Mouse (Mus musculus) heart, embryonic 13.5 days (tissue): ENCODE measurements around the gene Sdk2. TPM values are rescaled to one million over a fixed set of nuclear protein-coding genes. Genes with fewer than 3 reads are reported as not detected.

Source experiments
- ATAC-seq: fragments of 200-750 bp; cut with Nextera tagmentation; 2 replicates; pipeline ENCODE4 v1.8.0; 2017; ENCODE audit warnings: moderate TSS enrichment; ENCODE audit not compliant: insufficient number of reproducible peaks, low FRiP score, low TSS enrichment; ENCODE audit errors: extremely low read depth
- H3K27ac ChIP-seq: fragments of 300-500 bp; sonication (generic); replicated peaks from 2 replicates; pipeline ENCODE4 v1.5.1; 2015; ENCODE audit warnings: moderate library complexity, mild to moderate bottlenecking, inconsistent platforms
- H3K27me3 ChIP-seq: fragments of 300-500 bp; sonication (generic); replicated peaks from 2 replicates; pipeline ENCODE4 v1.6.1; 2015; ENCODE audit warnings: mild to moderate bottlenecking, inconsistent platforms
- H3K36me3 ChIP-seq: fragments of 300-500 bp; sonication (generic); 2 replicates; pipeline ENCODE4 v1.6.1; 2015; ENCODE audit warnings: mild to moderate bottlenecking, inconsistent platforms
- H3K4me1 ChIP-seq: fragments of 300-500 bp; sonication (generic); 2 replicates; pipeline ENCODE4 v1.6.1; 2015; ENCODE audit warnings: inconsistent platforms
- H3K4me2 ChIP-seq: fragments of 300-500 bp; sonication (generic); 2 replicates; pipeline ENCODE4 v1.6.1; 2015; ENCODE audit warnings: inconsistent platforms, mild to moderate bottlenecking, moderate library complexity
- H3K4me3 ChIP-seq: fragments of 300-500 bp; sonication (generic); 2 replicates; pipeline ENCODE4 v1.5.1; 2015; ENCODE audit warnings: moderate library complexity, mild to moderate bottlenecking, inconsistent platforms
- H3K9ac ChIP-seq: fragments of 300-500 bp; sonication (generic); 2 replicates; pipeline ENCODE4 v1.6.1; 2015; ENCODE audit warnings: inconsistent platforms, mild to moderate bottlenecking, moderate library complexity
- H3K9me3 ChIP-seq: fragments of 300-500 bp; sonication (generic); 2 replicates; pipeline ENCODE4 v1.6.1; 2016; ENCODE audit warnings: inconsistent platforms
- WGBS: fragments of 180-500 bp; shearing (Covaris S2); methylation state at CpG from one replicate; pipeline ENCODE4 v1.1.7; 2015; ENCODE audit warnings: mixed read lengths; 5-methylcytosine and 5-hydroxymethylcytosine counted together
- polyA plus RNA-seq: library from polyadenylated mRNA; unstranded; fragments of >200 nt; fragmentation: Nextera tagmentation; extraction: Ambion mirVana; gene quantifications from 2 replicates; pipeline ENCODE4 v1.2.1, GENCODE M21; 2015

Gene Sdk2
- polyA plus RNA-seq, 1 experiment from 2014 or later, result 1.9 TPM

DNA sequence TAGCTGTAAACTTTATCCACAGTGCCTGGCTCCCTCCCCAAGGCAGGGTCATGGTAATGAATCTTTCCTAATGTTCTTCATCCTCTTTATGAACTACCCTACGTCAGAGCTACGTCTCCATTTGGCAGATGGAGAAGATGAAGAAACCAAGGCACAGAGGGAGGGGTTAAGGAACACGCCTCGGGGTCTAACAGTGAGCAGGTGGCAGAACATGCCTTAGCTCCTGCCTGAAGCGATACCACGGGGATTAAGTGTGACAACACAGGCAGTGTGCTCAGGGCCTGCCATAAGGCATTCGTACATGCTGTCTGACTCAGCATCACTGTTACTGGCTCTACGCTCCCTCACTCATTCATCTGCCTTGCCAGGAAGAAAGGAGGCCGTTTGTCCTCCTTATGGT lies 138.6 kb downstream of the Sdk2 start:
- H3K4me2 ChIP-seq, result no peak overlapping the region
- H3K4me3 ChIP-seq, result no peak overlapping the region
- no peak overlapping the region for H3K9ac ChIP-seq
- H3K27ac ChIP-seq, result no peak overlapping the region
- H3K4me1 ChIP-seq, result peaks cover 12% of the 10 kb centered on the region; the same call in 1 of the 2 replicates
- 82% methylated on average over 9 of the region's 9 CpGs for WGBS
- no peaks in the 10 kb centered on the region for H3K36me3 ChIP-seq
- no peaks in the 10 kb centered on the region for H3K27me3 ChIP-seq
- no peak for ATAC-seq
- no peaks in the 10 kb centered on the region for H3K9me3 ChIP-seq

DNA sequence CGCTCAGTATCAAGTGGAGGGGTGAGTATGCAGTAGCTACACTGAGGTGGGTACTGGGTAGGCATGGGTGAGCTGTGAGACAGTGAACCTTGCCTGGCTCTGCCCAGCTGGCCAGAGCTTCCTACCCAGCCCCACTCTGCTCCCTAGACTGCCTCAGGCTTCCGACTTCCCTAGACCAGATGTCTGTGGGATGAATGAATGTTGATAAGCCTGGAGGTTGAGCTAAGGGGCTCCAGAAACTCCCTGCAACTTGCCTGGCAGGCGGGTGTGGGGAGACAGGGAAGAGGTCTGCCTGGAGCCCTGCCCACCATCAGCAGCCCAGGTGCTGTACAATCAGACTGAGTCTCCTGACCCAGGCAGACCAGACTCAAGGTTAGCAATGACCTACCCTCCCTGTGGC lies 139.0 kb downstream of the Sdk2 start:
- WGBS, result 41% methylated on average over 3 of the region's 3 CpGs

DNA sequence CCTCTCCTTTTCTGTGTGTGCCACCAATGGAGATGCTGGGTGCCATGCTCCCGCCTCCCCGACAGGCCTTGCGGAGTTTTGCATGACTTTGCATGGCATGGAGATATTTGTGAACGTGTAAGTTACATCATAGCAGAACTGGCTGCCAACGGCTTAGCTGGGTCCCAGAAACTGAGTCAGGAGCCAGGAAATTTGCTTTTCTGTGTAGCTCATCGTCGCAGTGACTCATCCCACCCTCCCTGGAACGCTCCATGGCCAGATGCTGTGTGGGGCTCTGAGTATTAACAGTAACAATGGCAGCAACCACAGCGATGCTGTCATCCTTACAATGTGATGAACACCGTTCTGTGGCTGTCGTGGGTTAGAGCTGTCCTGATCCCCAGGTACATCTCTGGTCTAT lies 139.6 kb downstream of the Sdk2 start:
- ATAC-seq, result no peak
- 75% methylated on average over 11 of the region's 11 CpGs for WGBS

More for the DNA sequence above, 139.0 kb downstream of the Sdk2 start:
- Histone ChIP-seq H3K9ac (no peak overlapping the region), H3K27ac (no peak overlapping the region), H3K4me3 (no peak overlapping the region), H3K27me3 (no peaks in the 10 kb centered on the region), H3K4me1 (peaks cover 12% of the 10 kb centered on the region; the same call in 1 of the 2 replicates), H3K9me3 (no peaks in the 10 kb centered on the region), H3K4me2 (no peak overlapping the region), H3K36me3 (no peaks in the 10 kb centered on the region)
- no peak for ATAC-seq

DNA sequence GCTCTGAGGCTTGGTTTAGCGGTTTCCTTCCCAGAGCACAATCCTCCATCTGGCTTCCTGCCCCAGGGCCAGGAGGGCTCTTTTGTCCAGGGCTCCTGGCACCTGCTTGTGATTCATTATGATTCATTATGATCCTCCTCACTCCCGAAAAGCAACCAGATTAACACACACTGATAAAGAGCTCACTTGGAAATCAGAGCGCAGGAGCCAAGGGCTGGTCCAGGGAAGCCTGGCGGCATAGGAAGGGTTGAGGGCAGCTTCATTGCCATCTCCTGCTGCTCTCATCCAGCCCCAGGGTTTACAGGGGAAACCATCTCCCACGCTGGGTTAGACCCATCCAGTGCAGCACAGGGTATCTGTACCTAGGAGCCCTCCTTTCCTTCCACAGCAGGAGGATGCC lies 143.7 kb downstream of the Sdk2 start:
- Histone ChIP-seq H3K4me2 (no peak overlapping the region), H3K27me3 (no peaks in the 10 kb centered on the region), H3K36me3 (no peaks in the 10 kb centered on the region), H3K9me3 (0 out of 2 replicates have a peak, but pooled peaks cover 7% of the 10 kb centered on the region), H3K4me3 (no peak overlapping the region), H3K4me1 (peaks cover 7% of the 10 kb centered on the region; the same call in 1 of the 2 replicates), H3K9ac (no peak overlapping the region), H3K27ac (no peak overlapping the region)
- no peak for ATAC-seq
- WGBS, result 64% methylated on average over 5 of the region's 5 CpGs

More for the DNA sequence above, 139.6 kb downstream of the Sdk2 start:
- H3K27me3 ChIP-seq, result no peaks in the 10 kb centered on the region
- H3K36me3 ChIP-seq, result no peaks in the 10 kb centered on the region
- no peak overlapping the region for H3K4me2 ChIP-seq
- H3K9me3 ChIP-seq, result no peaks in the 10 kb centered on the region
- H3K4me1 ChIP-seq, result peaks cover 12% of the 10 kb centered on the region; the same call in 1 of the 2 replicates
- no peak overlapping the region for H3K4me3 ChIP-seq
- no peak overlapping the region for H3K9ac ChIP-seq
- H3K27ac ChIP-seq, result no peak overlapping the region

DNA sequence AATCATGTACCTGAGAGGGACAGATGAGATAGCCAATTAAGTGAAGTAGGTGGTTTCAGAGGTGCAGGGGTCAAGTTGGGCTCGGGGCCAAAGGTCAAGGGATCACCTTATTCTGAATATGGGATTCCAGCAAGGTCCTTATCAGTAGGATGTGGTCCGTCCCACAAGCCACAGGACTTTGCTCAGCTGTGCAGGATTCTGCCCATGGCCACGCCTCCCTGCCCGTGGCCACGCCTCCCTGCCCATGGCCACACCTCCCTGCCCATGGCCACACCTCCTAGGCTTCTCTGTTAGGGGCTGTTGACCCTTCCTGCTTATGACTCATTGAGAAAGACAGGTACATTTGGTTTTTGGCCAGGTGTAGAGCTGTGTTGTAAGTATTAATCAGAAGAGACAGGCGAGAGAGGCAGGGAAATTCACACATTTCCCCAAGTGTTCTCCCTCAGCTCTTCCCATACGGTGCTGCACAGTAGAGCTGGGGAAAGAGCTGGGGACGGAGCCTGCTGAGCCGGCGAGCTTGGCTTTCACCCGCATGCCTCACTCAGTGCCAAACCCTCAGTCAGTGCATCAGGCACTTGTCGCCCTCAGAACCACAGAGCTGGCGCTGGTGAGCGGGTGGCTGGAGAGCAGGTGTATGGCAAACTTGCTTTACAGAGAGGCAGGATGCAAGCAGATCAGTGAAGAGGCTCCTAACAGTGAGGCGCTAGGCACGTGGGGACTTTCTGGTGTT lies 163.6 kb downstream of the Sdk2 start:
- H3K4me1 ChIP-seq, result peaks cover 5% of the 10 kb centered on the region
- H3K36me3 ChIP-seq, result no peaks in the 10 kb centered on the region
- no peak overlapping the region for H3K9ac ChIP-seq
- WGBS, result 72% methylated on average over 16 of the region's 16 CpGs
- no peak overlapping the region for H3K4me3 ChIP-seq
- no peak overlapping the region for H3K27ac ChIP-seq
- no peaks in the 10 kb centered on the region for H3K9me3 ChIP-seq
- H3K4me2 ChIP-seq, result no peak overlapping the region
- no peak for ATAC-seq
- H3K27me3 ChIP-seq, result no peaks in the 10 kb centered on the region

DNA sequence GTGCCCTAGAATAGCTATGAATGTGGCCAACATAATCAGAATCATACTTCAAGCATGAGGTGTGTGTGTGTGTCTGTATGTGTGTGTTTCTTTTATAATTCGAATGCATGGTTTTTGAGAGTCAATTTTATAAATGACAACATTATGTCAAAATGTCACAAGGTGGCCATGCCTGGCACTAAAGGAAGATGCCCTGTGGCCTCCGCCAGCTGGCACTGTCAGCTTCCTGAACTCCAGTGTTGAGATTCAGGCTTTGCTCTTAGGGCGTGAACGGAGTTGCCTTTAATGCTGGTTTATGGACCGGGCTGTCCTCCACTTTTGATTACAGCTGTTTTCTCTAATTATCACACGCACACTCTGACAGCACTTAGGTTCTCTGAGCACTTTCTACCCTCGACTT lies 164.9 kb downstream of the Sdk2 start:
- no peak overlapping the region for H3K27ac ChIP-seq
- H3K27me3 ChIP-seq, result no peaks in the 10 kb centered on the region
- no peak overlapping the region for H3K9ac ChIP-seq
- no peaks in the 10 kb centered on the region for H3K9me3 ChIP-seq
- no peaks in the 10 kb centered on the region for H3K36me3 ChIP-seq
- no peak overlapping the region for H3K4me3 ChIP-seq
- H3K4me1 ChIP-seq, result peaks cover 5% of the 10 kb centered on the region
- no peak overlapping the region for H3K4me2 ChIP-seq
- ATAC-seq, result no peak
- WGBS, result 84% methylated on average over 7 of the region's 7 CpGs

DNA sequence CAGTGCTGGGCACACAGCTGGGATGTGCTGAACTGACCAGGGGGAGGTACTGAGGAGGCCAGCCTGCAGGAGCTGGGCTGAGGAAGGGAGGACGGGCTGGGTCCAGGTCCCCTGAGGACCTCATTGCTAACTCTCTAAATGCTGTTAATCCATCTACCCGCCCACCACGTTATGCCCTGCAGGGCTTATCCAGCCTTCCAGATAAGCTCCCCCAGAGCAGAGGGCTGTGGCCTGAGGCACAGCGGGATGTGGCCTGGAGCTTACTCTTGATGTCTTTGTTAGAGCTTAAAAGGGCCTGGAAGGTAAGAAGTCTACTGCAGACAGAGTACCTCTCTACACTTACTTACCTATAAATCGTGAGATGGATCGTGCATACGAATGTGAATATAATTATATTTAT lies 168.2 kb downstream of the Sdk2 start:
- Histone ChIP-seq H3K4me2 (no peak overlapping the region), H3K4me3 (no peak overlapping the region), H3K4me1 (peaks cover 5% of the 10 kb centered on the region), H3K27me3 (no peaks in the 10 kb centered on the region), H3K27ac (no peak overlapping the region), H3K9me3 (no peaks in the 10 kb centered on the region), H3K9ac (no peak overlapping the region), H3K36me3 (no peaks in the 10 kb centered on the region)
- WGBS, result 35% methylated on average over 7 of the region's 7 CpGs
- no peak for ATAC-seq

DNA sequence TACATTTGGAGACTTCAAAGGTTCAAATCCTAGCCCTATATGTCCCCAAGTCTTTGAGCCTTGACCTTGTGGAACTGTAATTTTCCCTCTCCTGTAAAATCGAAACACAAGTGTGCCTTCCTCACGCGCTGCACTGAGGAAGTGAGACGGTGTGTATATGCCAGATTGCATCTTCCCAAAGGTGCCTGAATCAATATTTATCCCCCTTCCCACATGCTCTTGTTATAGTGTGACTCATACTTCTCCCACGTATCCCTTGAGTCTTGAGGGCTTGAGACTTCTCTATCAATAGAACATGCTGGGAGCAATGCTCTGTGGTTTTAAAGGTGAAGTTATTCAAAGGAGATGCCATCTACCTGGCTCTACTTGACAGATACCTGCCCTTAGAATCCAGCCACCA lies 170.8 kb downstream of the Sdk2 start:
- 82% methylated on average over 5 of the region's 5 CpGs for WGBS
- H3K27me3 ChIP-seq, result no peaks in the 10 kb centered on the region
- ATAC-seq, result no peak
- H3K9me3 ChIP-seq, result no peaks in the 10 kb centered on the region
- H3K4me2 ChIP-seq, result no peak overlapping the region
- peaks cover 5% of the 10 kb centered on the region for H3K4me1 ChIP-seq
- no peak overlapping the region for H3K9ac ChIP-seq
- no peak overlapping the region for H3K27ac ChIP-seq
- H3K36me3 ChIP-seq, result no peaks in the 10 kb centered on the region
- H3K4me3 ChIP-seq, result no peak overlapping the region

DNA sequence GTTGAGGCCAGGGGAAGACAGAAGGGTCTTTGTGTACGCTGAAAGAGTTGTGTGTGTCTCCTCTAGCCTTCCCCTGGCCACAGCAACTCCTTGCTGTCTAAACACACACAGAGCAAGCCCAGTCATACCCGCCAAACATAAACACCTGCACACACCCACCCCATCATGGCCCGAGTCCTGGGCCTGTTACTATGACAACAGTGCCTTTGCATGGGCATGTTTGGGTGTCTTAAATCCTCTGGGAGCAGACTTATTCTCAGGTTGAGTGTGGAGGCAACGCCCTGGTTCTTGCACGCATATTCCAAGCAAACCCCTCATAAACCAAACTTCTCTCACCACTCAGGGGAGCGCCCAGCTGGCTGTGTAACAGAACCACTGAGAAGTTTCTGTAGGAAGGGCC lies 173.9 kb downstream of the Sdk2 start:
- Histone ChIP-seq H3K4me2 (no peak overlapping the region), H3K4me3 (no peak overlapping the region), H3K9ac (no peak overlapping the region), H3K36me3 (no peaks in the 10 kb centered on the region), H3K27ac (no peak overlapping the region), H3K9me3 (no peaks in the 10 kb centered on the region), H3K27me3 (no peaks in the 10 kb centered on the region), H3K4me1 (no peaks in the 10 kb centered on the region)
- no peak for ATAC-seq
- 80% methylated on average over 6 of the region's 6 CpGs for WGBS

DNA sequence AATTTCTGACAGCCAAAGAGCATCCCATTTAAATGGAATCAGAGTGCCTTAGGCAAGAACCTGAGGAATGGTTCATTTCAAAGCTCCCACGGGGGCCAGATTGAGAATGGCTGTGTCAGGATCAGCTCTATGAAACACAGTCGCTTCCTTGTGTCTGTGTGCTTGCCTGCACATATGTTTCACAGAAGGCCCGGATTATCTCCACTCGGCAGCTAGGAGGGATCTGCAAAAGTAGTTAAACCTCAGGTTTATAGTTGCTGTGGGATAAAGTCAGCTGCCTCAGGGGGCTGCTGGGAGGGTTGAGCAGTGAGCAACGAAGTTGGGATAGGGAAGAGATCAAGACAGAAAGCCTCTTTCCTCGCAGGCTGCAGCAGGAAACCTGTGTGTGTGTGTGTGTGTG lies 174.8 kb downstream of the Sdk2 start:
- Histone ChIP-seq H3K27me3 (no peaks in the 10 kb centered on the region), H3K27ac (no peak overlapping the region), H3K9me3 (no peaks in the 10 kb centered on the region), H3K4me1 (no peaks in the 10 kb centered on the region), H3K36me3 (no peaks in the 10 kb centered on the region), H3K4me3 (no peak overlapping the region), H3K4me2 (no peak overlapping the region), H3K9ac (no peak overlapping the region)
- no peak for ATAC-seq
- 61% methylated on average over 6 of the region's 6 CpGs for WGBS

DNA sequence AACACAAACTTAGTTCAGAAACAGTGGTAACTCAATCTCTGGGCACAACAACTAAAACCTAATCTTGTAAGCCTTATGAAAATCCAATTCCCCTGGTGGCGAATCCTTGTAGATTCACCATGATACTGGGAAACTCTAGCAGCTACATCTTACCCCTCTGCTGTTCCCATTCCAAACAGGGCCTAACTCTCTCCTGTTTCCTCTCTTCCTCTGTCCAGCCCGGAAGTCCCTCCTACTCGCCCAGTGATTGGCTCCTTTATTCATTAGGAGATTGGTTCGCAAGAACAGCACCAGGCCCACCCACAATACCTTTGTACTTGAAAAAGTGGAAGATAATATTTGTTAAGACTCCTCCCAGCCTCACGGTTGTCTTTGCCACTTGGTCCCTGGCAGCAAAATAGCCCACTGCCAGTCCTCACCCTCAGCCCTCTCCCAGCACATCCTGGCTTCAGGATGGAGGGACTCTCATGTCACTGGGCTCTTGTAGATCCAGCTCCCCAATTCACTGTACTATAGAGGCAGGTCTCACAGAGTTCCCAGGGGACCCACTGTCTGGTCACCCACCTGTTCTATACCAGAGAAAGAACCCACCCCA lies 178.6 kb downstream of the Sdk2 start:
- Histone ChIP-seq H3K9me3 (no peaks in the 10 kb centered on the region), H3K36me3 (no peaks in the 10 kb centered on the region), H3K4me1 (peaks cover 7% of the 10 kb centered on the region), H3K27ac (no peak overlapping the region), H3K9ac (no peak overlapping the region), H3K4me2 (no peak overlapping the region), H3K4me3 (no peak overlapping the region), H3K27me3 (no peaks in the 10 kb centered on the region)
- no peak for ATAC-seq
- 78% methylated on average over 5 of the region's 5 CpGs for WGBS

DNA sequence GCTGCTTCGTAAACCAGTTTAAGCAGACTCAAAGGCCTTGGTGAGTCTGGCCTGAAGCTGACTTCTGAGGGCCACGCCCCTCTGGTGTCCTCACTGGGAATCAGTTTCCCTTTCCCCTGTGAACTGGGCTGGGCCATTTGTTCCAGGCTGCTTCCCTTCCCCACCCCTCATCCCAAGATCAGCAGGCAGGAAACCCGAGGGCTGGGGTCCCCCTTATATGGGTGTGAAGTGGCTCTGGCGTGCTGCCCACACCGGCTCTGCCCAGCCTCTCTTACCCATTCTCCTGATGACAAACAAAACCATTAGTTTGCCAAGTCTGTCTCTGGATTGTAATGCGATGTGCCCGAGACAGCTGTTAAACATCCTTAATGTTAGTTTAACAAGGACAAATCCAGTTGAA lies 180.5 kb downstream of the Sdk2 start:
- Histone ChIP-seq H3K9ac (no peak overlapping the region), H3K4me1 (peaks cover 7% of the 10 kb centered on the region), H3K4me3 (no peak overlapping the region), H3K36me3 (no peaks in the 10 kb centered on the region), H3K27ac (no peak overlapping the region), H3K9me3 (no peaks in the 10 kb centered on the region), H3K27me3 (no peaks in the 10 kb centered on the region), H3K4me2 (no peak overlapping the region)
- WGBS, result 43% methylated on average over 7 of the region's 7 CpGs
- ATAC-seq, result no peak
